Mouse (Mus musculus) heart, adult 8-10 months (tissue): Measurements from ENCODE around the gene Slx1b. TPM values are rescaled to one million over a fixed set of nuclear protein-coding genes. Genes with fewer than 3 reads are reported as not detected.
"Not testable (repeated sequence)": the region's sequence is repeated elsewhere in the genome, so short reads cannot be mapped to it uniquely, and the experiment has no call there.

Experiments
- DNase-seq: peaks from one replicate; pipeline ENCODE4 v3.0.0; 2022; ENCODE audit warnings: low spot score
- total RNA-seq, 4 experiments: library from RNA; stranded (reverse); gene quantifications; 2 replicates each; pipeline ENCODE4 v1.2.4; 2022

Gene Slx1b
- total RNA-seq, 4 experiments from 2014 or later: 3.2 to 6.2 (median 5.4) TPM

DNA sequence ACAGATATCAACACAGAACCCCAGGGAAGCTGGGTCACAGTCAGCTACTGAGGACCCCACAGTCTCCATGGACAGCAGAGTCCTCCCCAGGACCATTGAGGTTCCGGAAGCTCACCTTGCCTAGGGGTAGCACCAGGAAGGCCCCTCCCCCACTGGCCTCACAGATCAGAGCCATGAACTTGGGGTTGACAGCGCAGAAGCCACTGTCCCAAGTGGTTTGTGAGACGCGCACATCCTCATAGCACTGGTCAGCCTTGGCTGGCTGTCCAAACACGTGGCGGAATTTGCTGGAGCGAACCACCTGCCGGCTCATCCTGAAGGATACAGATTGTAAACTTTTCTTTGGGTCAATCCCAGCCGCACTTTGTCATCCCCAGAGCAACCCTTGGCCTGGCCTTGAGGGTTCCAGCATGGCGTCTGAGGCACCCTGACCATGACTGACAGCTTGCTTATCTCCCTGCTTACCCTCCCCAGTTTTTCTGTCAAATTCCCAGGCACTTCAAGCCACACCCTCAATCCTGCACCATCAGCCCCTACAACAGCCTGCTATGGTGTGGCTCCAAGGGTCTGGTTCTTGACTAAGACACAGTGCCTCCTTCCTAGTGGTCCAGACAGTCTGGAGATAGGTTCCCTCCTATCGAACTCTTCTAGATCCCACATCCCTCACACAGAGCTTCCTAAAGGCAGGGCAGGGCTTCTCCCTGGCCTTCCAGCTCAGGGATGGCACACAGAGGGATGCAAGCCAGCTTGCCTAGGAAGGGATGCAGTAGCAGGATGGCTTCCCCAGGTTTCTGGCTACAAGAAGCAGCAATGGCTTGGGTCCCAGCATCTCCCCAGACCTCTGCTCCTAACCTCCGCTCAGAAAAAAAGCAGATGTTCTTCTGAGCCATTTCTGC, 7.5 kb upstream of the Slx1b start:
- no peak for DNase-seq

DNA sequence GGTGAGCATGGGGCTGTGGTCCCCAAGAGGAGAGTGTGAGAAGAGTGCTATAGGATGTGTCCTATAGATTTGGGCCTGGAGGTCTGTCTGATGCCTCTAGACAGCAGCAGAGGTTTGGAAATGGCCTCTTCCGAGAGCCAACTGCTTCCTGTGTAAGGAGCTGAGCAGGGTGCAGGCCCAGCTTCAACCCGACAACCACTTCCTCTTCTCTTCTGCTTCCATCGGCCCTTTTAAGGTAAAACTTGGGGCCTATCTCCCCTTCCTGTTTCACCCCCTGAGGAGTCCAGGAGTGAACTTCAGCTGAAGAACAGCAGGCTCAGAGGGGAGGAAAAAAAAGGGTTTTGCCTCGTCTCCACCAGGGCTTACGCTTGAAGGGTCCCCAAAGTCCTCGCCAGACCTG, 6.8 kb upstream of the Slx1b start:
- no peak for DNase-seq

DNA sequence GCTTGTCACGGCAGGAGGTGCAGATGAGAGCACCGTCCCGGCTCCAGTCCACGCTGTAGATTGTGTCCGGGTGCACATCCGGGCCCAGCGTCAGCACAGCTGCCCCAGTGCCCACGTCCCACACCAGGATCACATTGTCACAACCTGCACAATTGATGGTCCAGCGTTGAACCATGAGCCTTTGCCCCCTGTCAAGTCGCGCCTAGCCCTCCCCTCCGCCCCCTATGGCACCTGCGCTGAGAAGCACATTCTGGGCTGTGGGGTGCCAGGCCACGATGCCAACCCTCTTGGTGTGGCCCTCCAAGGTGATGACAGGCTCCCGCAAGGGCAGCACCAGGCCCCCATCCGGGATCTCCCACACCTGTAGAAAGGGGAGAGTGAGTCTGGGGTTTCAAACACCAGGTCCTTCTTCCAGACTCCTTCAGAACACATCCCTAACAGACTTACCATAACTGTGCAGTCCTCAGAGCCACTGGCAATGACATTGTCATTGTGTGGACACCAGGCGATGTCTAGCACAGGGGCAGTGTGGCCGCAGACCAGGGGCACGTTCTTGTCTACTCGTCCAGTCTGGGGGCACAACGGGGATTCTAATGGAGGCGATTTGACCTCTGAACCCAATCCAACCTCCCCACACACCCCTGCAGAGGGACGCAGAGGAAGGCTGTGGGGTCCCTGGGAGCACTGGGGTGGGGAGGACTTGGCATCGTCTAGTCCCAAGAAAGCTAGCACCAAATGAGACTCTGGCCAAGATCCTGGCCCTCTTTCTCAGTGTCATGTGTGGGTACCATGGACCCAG, 6.2 kb upstream of the Slx1b start:
- DNase-seq: no peak

DNA sequence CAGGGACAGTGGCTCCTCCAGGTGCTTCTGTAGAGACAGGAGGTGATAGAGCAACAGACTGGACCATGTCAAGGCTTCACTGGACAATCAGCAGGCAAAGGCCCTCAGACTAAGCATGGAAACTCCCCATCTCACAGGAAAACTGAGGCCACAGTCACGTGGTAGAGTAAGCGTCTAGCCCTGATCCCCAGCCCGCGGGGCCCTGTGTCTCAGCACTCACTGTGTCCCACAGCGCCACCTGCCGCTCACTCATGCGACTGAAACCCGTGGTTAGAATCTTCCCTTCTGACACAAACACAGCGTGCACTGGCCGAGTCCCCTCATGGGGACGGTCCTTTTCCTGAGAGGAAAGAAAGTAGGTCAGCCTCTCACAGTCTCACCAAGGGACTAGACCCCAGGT, 5.5 kb upstream of the Slx1b start:
- peak; percentile 87 for DNase-seq

DNA sequence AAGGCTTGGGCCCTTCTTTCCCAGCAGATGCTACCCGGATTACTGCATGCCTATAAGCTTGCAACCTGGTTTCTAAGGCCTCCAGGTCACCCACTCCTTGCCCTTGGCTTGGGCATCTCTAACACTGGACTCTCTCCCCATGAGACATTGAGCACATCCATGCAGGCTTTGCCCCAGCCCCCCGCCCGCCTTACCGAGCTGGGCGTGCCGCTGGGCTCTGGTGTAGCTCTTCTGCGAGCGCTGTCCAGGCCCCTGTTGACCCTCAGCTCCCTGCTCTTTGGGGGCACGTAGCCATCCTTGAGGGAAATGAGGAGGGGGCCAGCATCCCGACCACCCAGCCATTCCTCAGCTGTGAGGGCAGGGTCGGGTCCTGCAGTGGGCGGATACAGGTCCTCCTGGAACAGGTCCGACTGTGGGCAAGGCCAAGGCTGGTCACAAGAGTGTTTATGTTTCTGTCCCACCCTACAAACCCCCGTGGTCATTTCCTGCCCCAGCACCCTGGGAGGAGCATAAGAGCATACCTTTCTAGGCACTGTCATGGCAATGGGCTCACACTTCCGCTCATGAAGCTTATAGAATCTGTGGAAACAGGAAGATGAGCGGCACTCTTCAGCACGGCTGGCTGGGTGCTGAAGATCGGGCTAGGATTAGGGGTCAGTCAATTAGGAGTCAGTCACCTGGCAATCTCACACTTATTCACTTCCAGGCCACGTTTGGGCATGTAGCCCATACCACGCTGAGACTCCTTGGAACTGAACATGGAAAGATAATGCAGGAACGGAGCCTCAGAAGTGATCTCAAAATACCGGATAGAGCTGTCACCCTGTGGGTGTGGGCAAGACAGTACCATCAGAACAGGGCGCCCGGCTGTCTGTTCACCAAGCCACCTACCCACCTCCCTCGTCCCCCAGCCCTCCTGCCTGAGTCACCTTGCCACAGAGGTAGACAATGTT, 4.8 kb upstream of the Slx1b start:
- no peak for DNase-seq

DNA sequence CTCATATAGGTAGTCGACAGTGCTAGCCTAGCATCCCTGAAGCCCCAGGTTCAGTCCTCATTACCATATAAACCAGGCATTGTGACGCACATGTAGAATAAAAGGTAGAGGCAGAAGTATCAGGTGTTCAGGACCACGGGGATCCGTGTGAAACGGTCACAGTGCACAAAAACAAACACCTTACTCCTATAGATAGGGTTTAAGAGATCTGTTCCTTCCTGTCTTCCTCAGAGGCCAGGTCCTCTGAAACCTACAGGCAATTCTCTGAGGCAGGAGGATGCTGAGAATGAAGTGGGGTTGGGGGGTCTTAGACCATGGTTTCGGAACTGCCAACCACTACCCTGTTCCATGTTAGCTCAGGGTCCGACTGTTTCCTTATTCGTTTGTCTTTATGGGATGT, 2.3 kb upstream of the Slx1b start:
- DNase-seq: no peak

DNA sequence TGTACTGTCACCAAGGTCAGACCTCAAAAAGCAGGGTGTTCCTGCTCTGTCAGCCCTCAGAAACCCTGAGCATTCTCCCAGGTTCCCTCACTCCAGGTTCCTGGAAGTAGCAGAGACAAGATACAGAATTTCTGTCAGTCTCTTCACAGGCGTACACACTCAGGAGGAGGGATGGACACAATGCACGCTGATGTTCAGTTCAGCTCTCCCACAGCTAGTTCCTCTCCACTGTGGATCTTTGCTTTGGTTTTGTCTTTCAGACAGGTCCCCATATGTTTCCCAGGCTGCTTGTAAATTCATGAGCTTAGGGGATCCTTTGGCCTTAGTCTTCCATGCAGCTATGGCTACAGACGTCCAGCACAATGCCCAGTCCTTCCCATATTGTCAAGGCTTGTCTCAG, 1.3 kb upstream of the Slx1b start:
- DNase-seq: no peak

DNA sequence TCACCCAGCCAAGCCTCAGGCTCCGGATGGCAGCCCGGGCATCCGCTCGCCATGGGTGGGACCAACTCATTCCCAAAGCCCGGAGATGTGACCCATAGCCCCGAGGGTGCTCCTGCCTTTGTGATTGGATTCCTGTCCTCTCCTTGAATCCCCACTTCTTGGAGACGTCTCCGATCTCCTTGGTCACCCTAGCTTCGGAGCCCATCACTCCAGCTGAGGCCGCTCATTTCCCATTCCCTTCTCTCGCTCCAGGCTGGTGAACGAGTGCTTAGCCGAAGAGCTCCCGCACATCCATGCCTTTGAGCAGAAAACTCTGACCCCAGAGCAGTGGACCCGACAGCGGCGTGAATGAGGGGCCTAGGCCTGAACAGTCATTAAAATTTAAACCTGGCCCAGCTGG, 719 bp upstream of the Slx1b start:
- DNase-seq: no peak

DNA sequence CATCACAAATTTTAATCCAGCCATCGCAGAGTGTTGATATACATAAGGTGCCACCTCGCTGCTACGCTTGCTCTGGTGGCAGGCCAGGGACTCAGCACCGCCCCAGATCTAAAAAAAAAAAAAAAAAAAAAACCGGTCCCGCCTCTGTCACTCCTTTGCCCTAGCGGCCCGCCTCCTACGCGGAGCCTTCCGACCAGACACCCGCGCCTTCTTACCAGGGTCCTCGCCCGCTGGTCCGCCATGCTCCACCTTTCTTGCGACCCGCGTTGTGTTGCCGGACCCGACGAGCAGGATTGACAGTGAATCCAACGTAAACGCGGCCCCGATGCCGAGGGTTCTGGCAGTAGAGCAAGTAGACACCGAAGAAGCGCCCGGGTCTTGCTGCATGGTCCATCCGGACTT, 373 bp downstream of the Slx1b start, which contains the start of gene Bola2:
Gene Bola2, plus strand, starts transcription at position 192 of the 402 bp plus-strand sequence.
- DNase-seq: peak; percentile 62

DNA sequence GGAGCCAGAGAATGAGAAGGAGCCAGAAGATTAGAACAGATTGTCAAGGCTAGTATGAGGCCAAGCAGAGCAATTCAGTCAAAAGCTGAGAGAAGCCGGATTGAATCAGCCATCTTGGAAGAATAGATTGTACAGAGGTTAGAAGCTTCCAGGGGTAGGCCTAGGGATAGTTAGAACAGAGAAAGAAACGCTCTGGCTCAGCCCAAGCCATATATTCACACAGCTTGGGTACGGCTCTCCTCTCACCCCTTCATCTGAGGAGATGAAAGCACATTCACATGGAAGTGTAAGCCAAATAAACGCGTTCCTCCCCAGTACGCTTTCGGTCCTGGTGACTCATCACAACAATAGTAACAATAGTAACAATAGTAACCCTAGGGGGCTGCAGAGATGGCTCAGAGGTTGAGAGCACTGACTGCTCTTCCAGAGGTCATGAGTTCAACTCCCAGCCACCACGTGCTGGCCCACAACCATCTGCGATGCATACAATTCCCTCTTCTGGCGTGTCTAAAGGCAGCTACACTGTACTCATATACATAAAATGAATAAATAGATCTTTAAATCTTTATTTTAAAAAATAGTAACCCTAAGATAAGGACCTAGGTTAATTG, 1.0 kb downstream of the Slx1b start:
- no peak for DNase-seq

DNA sequence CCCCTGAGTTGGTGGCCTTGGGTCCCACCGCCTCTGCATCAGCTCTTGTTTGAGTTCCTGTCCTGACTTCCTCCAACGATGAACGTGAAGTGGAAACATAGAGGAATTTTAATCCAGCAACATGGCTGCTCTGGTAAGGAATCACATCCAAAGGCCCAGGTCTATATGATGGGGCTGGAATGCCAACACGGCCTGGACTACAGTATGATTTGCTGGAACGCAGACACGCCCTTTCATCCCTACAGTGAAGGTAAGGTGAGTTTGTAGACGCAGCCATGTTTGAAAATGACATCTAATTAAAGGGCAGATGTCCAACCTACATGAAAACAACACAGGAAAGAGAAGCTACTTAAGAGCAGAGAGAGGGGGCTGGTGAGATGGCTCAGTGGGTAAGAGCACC, 1.8 kb downstream of the Slx1b start:
- DNase-seq: no peak

DNA sequence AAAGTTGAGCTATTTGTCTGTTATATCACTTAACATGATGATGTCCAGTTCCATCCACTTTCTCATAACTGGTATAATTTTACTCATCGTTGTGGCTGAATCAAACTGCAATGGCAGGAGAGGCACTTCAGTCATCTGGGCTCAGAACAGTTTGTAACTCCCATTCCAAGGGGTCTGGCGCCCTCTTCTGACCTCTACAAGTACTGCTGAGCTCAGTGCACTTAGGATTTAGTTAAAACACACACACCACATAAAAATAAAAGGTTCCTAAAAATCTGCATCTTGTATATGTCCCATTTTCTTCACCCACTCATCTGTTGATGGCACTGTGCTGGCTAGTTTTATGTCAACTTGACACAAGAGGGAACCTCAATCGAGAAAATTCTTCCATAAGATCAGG, 2.3 kb downstream of the Slx1b start:
- DNase-seq: peak; percentile 91

DNA sequence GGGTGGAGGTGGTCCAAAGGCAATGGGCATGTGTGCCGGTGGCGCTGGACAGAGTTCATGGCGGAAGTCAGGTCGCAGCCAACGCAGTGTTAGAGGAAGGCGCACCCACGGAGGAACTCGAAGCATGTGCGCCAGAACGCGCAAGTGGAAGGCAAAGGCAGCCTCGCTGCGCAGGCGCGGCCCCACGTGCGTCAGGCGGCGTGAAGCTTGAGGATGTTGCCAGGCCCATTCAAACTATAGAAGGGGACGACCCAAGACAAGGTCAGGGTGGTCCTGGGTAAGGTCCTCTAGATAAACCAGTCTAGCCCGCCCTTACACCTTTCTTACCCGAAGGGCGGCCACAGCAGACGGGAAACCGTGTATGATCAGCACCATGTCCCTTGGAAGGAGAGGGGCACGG, 3.2 kb downstream of the Slx1b start:
- no peak for DNase-seq

DNA sequence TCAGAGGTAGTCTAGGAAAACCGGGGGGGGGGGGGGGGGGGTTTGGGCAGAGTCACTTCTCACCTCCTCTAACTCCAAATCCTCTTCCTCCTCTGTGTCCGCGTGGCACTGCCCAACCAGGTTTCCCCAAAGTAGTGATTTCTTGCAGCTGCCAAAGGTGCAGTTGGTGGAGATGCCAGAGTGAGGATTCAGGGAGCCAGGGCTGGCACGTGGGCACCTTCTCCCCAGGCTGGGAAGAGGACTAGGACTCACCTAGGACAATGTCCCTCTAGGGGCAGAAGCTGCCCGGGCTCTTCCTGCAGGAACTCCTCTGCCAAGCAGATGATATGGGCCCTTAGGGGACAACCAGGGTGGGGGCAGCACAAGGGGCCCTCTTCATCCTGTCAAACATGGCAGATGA, 3.9 kb downstream of the Slx1b start:
- no peak for DNase-seq

DNA sequence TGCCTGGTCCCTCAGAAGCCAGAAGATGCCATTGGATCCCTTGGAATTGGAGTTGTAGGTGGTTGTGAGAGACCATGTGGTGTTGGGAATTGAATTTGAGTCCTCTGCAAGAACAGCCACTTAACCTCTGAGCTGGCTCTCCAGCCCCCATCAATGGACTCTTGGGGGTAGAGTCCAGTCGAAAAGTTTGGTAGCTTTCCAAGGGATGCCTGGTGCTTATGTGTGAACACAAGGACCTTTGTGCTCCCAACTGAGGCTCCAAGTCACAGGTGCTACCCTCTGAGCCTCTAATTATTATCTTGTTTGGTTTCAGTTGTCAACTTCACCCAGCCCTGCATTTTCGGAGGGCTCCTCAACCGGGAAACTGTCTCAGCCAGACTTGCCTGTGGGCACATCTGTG, 4.8 kb downstream of the Slx1b start:
- no peak for DNase-seq

DNA sequence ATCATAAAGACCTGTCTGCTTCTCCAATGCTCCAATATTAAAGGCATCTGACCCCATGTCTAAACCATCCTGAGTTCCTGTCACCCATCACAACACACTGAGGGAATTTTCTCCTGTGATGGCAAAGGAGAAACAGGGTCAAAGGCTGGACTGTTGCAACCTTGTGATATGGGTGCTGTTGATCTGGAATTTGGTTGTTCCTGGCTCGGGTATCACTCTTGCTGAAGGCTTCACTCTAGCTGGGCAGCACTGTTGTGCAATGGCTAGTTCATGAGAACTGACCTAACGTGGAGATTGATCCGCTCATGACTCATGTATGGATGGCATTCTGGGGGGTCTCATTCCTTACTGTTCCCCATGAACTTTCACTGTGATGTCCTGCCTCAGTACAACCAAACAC, 6.6 kb downstream of the Slx1b start:
- DNase-seq: no peak

DNA sequence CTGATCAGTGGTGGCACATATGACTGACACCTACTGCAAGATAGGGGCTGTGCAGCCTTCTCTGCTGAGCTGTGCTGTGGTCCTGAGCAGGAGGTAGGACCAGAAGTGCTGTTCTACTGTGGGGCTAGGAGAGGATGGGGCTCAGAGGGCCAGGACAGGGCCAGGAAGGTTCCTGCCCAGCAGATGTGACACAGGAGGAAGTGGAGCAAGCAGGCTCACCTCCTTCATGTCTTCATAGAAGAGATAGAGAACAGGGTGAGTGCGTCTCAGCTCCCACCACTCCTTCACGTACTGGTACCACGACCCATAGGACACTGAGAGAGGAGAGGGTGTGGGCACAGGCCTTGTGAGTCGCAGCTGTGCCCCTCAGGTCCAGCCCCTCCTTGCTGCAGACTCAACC, 7.4 kb downstream of the Slx1b start:
- not testable (repeated sequence) for DNase-seq

DNA sequence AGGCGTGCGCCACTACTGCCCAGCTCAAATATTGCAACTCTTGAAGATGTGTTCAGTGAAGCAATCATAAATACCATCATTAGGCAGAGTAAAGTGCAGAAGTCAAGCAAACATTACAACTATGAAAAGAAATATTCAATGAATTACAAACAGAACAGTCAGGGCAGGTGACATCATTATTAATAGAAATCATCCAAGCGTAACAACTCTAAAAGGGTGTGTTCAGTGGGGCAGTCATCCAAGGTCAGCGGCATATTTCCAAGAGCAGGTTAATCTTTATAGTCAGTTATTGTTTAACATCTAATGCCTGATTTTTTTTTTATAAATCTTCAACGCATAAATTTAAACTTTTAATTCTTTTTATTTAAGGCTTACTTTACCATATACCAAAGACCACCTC, 14.4 kb downstream of the Slx1b start:
- no peak for DNase-seq

DNA sequence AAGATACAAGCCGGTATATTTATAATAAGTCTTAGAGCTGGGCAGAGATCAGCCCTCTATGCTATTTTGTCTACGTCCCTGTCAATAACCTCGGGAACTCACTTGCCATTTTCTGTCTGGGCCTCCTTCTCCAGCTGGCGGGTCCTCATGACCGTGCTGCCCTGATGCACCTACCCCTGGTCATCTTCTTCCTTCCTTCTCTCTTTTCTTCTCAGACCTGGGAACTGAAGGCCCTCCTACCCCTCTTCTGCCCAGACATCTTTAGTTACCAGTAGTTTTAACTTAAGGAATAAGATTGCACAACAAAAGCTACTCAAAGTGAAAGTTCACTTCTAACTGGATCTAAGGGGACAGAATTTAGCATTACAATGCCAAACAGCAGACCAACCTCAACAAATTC, 15.9 kb downstream of the Slx1b start:
- no peak for DNase-seq

DNA sequence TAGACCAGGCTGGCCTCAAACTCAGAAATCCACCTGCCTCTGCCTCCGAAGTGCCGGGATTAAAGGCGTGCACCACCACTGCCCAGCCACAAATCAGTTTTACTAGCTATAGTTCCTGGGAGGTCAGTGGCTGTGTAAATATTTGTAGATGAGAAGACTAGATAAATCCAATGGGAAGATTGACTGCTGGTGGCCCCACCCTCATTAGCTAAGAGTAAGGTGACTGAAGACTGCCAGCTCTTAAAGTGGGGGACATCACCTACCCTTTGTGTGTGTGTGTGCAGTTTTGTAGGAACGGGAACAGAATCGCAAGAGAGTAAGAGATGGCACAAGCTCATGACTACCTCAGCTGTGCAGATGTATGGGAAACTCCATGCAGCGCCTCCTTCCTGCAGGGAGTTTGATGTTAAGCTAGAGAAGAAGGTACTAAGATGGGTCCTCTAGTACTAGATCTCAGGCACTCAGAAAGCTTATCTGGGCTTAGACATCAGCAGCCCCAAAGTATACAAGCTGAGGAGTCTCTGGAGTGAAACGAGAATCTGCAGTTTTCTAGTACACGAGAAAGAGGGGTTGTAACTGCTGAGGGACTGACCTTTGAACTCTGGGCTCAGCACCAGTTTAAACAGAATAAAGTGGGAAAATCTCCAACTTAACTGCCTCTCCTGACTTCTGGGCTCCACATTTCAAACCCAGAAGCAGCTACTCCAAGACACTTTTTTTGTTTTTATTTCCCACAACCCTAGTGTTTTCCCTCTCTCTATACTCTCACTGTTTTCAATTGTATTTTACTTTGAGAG, 16.8 kb downstream of the Slx1b start:
- DNase-seq: no peak
